Mouse (Mus musculus) brain, embryonic 14.5 days (tissue): Measurements from ENCODE around the gene Gm20498.

Experiments used
- CTCF ChIP-seq: fragments of 200-500 bp; IDR thresholded peaks from 2 replicates; pipeline ENCODE4 v1.5.1; 2012; ENCODE audit warnings: inconsistent platforms, mild to moderate bottlenecking, moderate library complexity, borderline replicate concordance; ENCODE audit not compliant: insufficient read depth, insufficient read length; ENCODE audit errors: extremely low read depth
- POLR2A ChIP-seq: fragments of 200-500 bp; IDR thresholded peaks from 2 replicates; pipeline ENCODE4 v1.6.1; 2012; ENCODE audit warnings: mild to moderate bottlenecking, inconsistent platforms, borderline replicate concordance; ENCODE audit not compliant: poor library complexity, insufficient read depth, insufficient read length, severe bottlenecking; ENCODE audit errors: extremely low read depth

GRCm38 (mm10) chr12:81484212-81484611 is 48.5 kb downstream of the Gm20498 start:
- TF ChIP-seq CTCF, result no peak
- no peak for TF ChIP-seq POLR2A
